Mouse (Mus musculus) thymus, adult 2 months (tissue): ENCODE measurements around the gene Grip1.

ENCODE experiments used
- CTCF ChIP-seq: fragments of 200-500 bp; IDR thresholded peaks from 2 replicates; pipeline ENCODE4 v1.5.1; 2012; ENCODE audit warnings: mild to moderate bottlenecking, control low read depth, low read length, moderate library complexity, borderline replicate concordance; ENCODE audit not compliant: control insufficient read depth, poor library complexity, insufficient read depth; ENCODE audit errors: extremely low read depth
- POLR2A ChIP-seq: fragments of 200-500 bp; IDR thresholded peaks from 2 replicates; pipeline ENCODE4 v1.6.1; 2012; ENCODE audit warnings: mild to moderate bottlenecking, low read length, control low read depth, moderate library complexity; ENCODE audit not compliant: control insufficient read depth, poor library complexity, insufficient read depth; ENCODE audit errors: extremely low read depth

GRCm38 (mm10) chr10:119808384-119808783 is 354.8 kb downstream of the Grip1 start:
- no peak for TF ChIP-seq POLR2A
- no peak for TF ChIP-seq CTCF
